Mouse (Mus musculus): ENCODE measurements around the gene Mab21l3. TPM values are rescaled to one million over a fixed set of nuclear protein-coding genes. Genes with fewer than 3 reads are reported as not detected.

Gene Mab21l3
- polyA plus RNA-seq, 1 experiment: 0.15 TPM

DNA sequence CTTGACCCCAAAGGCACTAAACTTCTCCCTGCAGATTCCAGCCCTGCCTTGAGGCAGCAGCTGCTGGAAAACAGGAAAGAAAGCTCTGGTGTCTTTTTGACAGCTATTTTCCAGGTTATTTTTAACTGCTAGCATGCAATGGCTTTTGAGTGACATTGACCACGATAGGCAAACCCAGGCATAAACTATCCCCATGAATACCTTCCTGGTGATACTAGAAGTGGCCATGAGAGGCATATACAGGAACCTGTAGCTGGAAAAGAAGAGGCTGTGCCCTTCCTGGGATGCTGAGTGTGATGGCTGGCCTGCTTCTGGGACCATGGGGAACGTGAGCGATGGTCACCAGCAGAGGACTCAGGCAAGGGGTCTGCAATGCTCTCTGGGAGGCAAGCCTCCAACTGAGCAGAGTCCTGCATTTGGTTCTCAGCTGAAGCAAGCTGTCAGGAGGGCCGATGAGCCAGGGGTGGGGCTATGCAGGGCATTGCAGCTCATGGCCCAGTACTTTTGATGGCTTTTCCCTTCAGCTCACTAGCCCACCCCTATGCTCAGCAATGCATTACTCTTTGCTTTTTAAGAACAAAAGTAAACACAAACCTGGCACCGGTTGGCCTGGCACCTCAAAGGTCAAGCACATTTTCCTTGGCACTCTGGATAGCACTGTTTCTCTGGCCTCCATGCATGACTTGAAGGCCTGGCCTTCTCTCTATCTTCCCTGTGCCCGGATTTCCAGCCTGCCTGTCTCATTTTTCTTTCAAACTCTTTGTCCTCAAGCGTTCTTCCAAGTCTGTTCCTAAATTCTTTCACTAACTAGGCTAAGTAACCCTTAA, 27.9 kb upstream of the Mab21l3 start:
- no peak overlapping the region for H3K4me3 ChIP-seq (ENCODE audit: insufficient read depth, low read length)
- no peak overlapping the region for H3K27ac ChIP-seq (ENCODE audit: insufficient read depth, low read depth, low read length)
- no peaks in the 10 kb centered on the region for H3K4me1 ChIP-seq (ENCODE audit: control insufficient read depth, insufficient read depth, low read length)
- TF ChIP-seq POLR2A (IDR thresholded peaks at IDR 0.05; ENCODE audit: borderline replicate concordance, low read depth, low read length) (no peak), CTCF (IDR thresholded peaks at IDR 0.05; ENCODE audit: low read depth, low read length) (no peak)

GRCm38 (mm10) chr3:101875258-101875920, 26.6 kb upstream of the Mab21l3 start:
- H3K27ac ChIP-seq (ENCODE audit: insufficient read depth, low read depth, low read length): no peak overlapping the region

DNA sequence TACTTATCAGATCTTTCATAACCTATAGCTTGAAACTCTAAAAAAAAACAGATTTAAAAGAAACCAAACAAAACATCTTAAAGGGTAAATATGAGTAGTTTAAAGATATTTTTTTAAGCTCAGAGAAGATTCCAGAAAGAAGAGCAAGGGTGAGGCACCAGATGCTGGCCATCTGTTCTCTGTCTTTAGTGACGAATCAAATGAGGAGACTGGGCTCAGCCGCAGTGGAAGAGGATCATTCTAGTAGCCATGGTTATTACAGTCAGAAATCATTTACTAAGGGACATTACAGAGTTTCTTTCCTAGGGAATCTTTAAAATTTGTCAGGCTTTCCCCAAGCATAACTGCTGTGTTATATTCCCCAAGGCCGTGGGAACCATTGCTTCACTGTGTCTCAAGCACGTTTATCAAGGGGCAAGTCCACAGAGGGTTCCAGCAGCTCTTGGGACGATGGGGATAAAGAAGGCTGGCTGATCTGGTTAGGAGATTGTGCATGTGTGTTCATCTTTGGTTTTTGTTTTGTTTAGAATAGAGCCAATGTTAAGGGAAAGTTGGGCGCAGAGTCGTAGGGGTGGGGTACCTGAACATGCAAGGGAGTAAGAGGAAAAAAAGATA, 24.4 kb upstream of the Mab21l3 start:
- Histone ChIP-seq H3K27ac (ENCODE audit: insufficient read depth, low read depth, low read length) (no peak overlapping the region), H3K4me1 (ENCODE audit: control insufficient read depth, insufficient read depth, low read length) (no peaks in the 10 kb centered on the region), H3K4me3 (ENCODE audit: insufficient read depth, low read length) (no peak overlapping the region)
- no peak for TF ChIP-seq POLR2A (IDR thresholded peaks at IDR 0.05; ENCODE audit: borderline replicate concordance, low read depth, low read length)
- no peak for TF ChIP-seq CTCF (IDR thresholded peaks at IDR 0.05; ENCODE audit: low read depth, low read length)

More at GRCm38 (mm10) chr3:101875258-101875920, 26.6 kb upstream of the Mab21l3 start:
- Histone ChIP-seq H3K4me3 (ENCODE audit: insufficient read depth, low read length) (no peak overlapping the region), H3K4me1 (ENCODE audit: control insufficient read depth, insufficient read depth, low read length) (no peaks in the 10 kb centered on the region)
- no peak for TF ChIP-seq CTCF (IDR thresholded peaks at IDR 0.05; ENCODE audit: low read depth, low read length)
- no peak for TF ChIP-seq POLR2A (IDR thresholded peaks at IDR 0.05; ENCODE audit: borderline replicate concordance, low read depth, low read length)

- H3K4me1 ChIP-seq (ENCODE audit: control insufficient read depth, insufficient read depth, low read length): no peaks in the 10 kb centered on the region
- no peak overlapping the region for H3K27ac ChIP-seq (ENCODE audit: insufficient read depth, low read depth, low read length)
- TF ChIP-seq CTCF (IDR thresholded peaks at IDR 0.05; ENCODE audit: low read depth, low read length): no peak
- no peak for TF ChIP-seq POLR2A (IDR thresholded peaks at IDR 0.05; ENCODE audit: borderline replicate concordance, low read depth, low read length)
- no peak overlapping the region for H3K4me3 ChIP-seq (ENCODE audit: insufficient read depth, low read length)
Measured at GRCm38 (mm10) chr3:101871951-101872350, 23.2 kb upstream of the Mab21l3 start.

GRCm38 (mm10) chr3:101867001-101867421, 18.3 kb upstream of the Mab21l3 start:
- no peak for TF ChIP-seq POLR2A (IDR thresholded peaks at IDR 0.05; ENCODE audit: borderline replicate concordance, low read depth, low read length)
- TF ChIP-seq CTCF (IDR thresholded peaks at IDR 0.05; ENCODE audit: low read depth, low read length): no peak
- peaks cover 6% of the 10 kb centered on the region for H3K4me1 ChIP-seq (ENCODE audit: control insufficient read depth, insufficient read depth, low read length)
- no peak overlapping the region for H3K27ac ChIP-seq (ENCODE audit: insufficient read depth, low read depth, low read length)
- H3K4me3 ChIP-seq (ENCODE audit: insufficient read depth, low read length): no peak overlapping the region

- Histone ChIP-seq H3K4me3 (ENCODE audit: insufficient read depth, low read length) (no peak overlapping the region), H3K4me1 (ENCODE audit: control insufficient read depth, insufficient read depth, low read length) (peaks cover 6% of the 10 kb centered on the region), H3K27ac (ENCODE audit: insufficient read depth, low read depth, low read length) (no peak overlapping the region)
- TF ChIP-seq POLR2A (IDR thresholded peaks at IDR 0.05; ENCODE audit: borderline replicate concordance, low read depth, low read length) (no peak), CTCF (IDR thresholded peaks at IDR 0.05; ENCODE audit: low read depth, low read length) (no peak)
Measured at GRCm38 (mm10) chr3:101861856-101862255, 13.1 kb upstream of the Mab21l3 start.

GRCm38 (mm10) chr3:101860151-101860550, 11.4 kb upstream of the Mab21l3 start:
- TF ChIP-seq POLR2A (IDR thresholded peaks at IDR 0.05; ENCODE audit: borderline replicate concordance, low read depth, low read length) (no peak), CTCF (IDR thresholded peaks at IDR 0.05; ENCODE audit: low read depth, low read length) (no peak)
- no peak overlapping the region for H3K4me3 ChIP-seq (ENCODE audit: insufficient read depth, low read length)
- H3K27ac ChIP-seq (ENCODE audit: insufficient read depth, low read depth, low read length): no peak overlapping the region
- peaks cover 6% of the 10 kb centered on the region for H3K4me1 ChIP-seq (ENCODE audit: control insufficient read depth, insufficient read depth, low read length)

- Histone ChIP-seq H3K4me3 (ENCODE audit: insufficient read depth, low read length) (no peak overlapping the region), H3K27ac (ENCODE audit: insufficient read depth, low read depth, low read length) (no peak overlapping the region), H3K4me1 (ENCODE audit: control insufficient read depth, insufficient read depth, low read length) (peaks cover 6% of the 10 kb centered on the region)
- TF ChIP-seq CTCF (IDR thresholded peaks at IDR 0.05; ENCODE audit: low read depth, low read length): no peak
- TF ChIP-seq POLR2A (IDR thresholded peaks at IDR 0.05; ENCODE audit: borderline replicate concordance, low read depth, low read length): no peak
Measured at GRCm38 (mm10) chr3:101859740-101860139, 11.0 kb upstream of the Mab21l3 start.

DNA sequence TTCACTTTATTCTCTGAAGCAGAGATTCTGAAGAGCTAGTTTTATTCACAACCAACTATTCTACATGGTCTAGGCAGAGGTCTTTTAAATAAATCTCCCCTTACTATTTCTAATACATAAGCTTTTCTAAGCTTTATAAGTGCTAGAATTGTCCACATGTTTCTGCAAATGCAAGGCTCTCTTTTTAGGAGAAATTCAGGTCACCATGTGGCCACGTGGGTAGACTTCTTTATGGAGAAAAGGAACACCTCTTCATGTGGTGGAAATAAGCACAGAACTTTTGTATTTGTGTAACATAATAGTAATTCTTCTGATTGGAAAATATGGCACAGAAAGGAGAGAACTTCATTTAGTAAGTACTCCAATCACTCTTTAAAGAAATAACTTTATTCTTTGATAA, 5.3 kb upstream of the Mab21l3 start:
- Histone ChIP-seq H3K4me3 (ENCODE audit: insufficient read depth, low read length) (no peak overlapping the region), H3K27ac (ENCODE audit: insufficient read depth, low read depth, low read length) (no peak overlapping the region), H3K4me1 (ENCODE audit: control insufficient read depth, insufficient read depth, low read length) (no peaks in the 10 kb centered on the region)
- TF ChIP-seq CTCF (IDR thresholded peaks at IDR 0.05; ENCODE audit: low read depth, low read length) (no peak), POLR2A (IDR thresholded peaks at IDR 0.05; ENCODE audit: borderline replicate concordance, low read depth, low read length) (no peak)

DNA sequence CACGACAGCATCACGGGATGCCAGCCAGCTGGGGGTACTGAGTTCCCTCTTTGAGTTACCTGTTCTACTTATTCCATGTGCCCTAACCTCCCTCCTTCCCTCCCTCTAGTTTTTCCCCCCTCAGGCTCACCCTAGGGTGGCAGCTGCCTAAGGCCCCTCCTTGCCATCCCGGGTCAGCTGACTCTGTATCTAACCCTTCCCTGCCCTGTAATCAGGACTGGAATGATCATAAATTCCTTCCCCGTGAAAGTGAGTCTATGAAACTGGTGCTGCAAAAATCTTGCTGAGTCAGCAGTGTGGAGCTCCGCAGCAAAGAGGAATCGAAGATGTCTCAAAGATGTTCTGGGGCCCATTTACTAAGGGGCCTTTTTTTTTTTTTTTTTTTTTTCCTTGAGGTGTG, 2.6 kb upstream of the Mab21l3 start:
- H3K4me3 ChIP-seq (ENCODE audit: insufficient read depth, low read length): no peak overlapping the region
- no peak for TF ChIP-seq POLR2A (IDR thresholded peaks at IDR 0.05; ENCODE audit: borderline replicate concordance, low read depth, low read length)
- no peak for TF ChIP-seq CTCF (IDR thresholded peaks at IDR 0.05; ENCODE audit: low read depth, low read length)
- no peak overlapping the region for H3K27ac ChIP-seq (ENCODE audit: insufficient read depth, low read depth, low read length)
- no peaks in the 10 kb centered on the region for H3K4me1 ChIP-seq (ENCODE audit: control insufficient read depth, insufficient read depth, low read length)
